In the genomic region with DNA sequence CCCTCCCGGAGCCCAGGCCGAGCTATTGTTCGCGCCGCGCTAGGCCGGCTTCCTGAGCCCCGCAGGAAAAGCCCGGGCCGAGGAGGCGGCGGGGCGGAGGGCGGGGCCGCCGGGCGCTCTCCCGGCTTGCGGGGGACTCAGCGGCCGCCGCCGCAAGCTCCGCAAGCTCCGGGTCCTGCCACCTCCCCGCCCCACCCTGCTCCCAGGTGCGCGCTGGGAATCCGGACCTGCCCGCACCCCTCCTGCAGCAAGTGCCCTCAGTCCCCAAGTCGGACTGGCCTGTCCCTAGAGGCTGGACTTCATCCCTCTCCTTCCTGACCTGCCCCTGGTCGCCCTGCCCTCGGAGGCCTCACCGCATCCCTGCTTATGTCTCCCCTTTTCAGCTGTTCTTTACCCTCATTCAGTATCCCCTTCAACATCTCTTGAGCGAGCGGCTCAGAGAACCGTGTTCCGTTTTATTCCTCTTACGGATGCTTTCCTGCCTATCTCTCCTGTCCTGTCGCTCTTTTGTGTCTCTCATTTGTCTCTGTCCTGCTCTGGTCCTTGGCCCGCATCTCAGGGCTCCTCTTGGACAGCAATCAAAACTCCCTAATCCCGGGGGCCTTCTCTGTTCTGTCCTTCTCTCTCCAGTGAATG, we compare ENCODE assay signal across 8 mouse cellular contexts. TPM values are rescaled to one million over a fixed set of nuclear protein-coding genes. Genes with fewer than 3 reads are reported as not detected.
DNase-seq lines count a peak whose midpoint lies in the region; ATAC-seq and TF ChIP-seq lines count a peak whose summit lies in the region.

No protein-coding gene starts in this region.

- peaks cover 38% of the 10 kb centered on the region for H3K79me2 ChIP-seq in C2C12 (ENCODE audit: control insufficient read depth, insufficient read depth)

- H3K79me3 ChIP-seq in C2C12 (ENCODE audit: low read depth) = no peaks in the 10 kb centered on the region

- H3K9me3 ChIP-seq in kidney, embryonic 14.5 days (ENCODE audit: control insufficient read depth, low read length) = no peaks in the 10 kb centered on the region; the same call in 1 of the 2 replicates
- peaks cover 7% of the 10 kb centered on the region; the same call in 1 of the 2 replicates for H3K9me3 ChIP-seq in heart, embryonic 14.5 days (ENCODE audit: control insufficient read depth, low read length)
- H3K9me3 ChIP-seq in liver, embryonic 13.5 days (replicated peaks) = no peaks in the 10 kb centered on the region
- no peaks in the 10 kb centered on the region for H3K9me3 ChIP-seq in stomach, embryonic 15.5 days

- no peaks in the 10 kb centered on the region for H3K36me3 ChIP-seq in kidney, embryonic 14.5 days (ENCODE audit: control insufficient read depth, insufficient read depth, low read length)
- H3K36me3 ChIP-seq in C2C12 (ENCODE audit: control insufficient read depth, insufficient read depth) = no peaks in the 10 kb centered on the region
- no peaks in the 10 kb centered on the region for H3K36me3 ChIP-seq in heart, embryonic 14.5 days (ENCODE audit: control insufficient read depth, insufficient read depth, low read length)
- no peaks in the 10 kb centered on the region for H3K36me3 ChIP-seq in liver, embryonic 13.5 days
- no peaks in the 10 kb centered on the region for H3K36me3 ChIP-seq in stomach, embryonic 15.5 days

- H3K27me3 ChIP-seq in kidney, embryonic 14.5 days (ENCODE audit: control insufficient read depth, insufficient read depth, low read length) = no peaks in the 10 kb centered on the region
- H3K27me3 ChIP-seq in C2C12 (ENCODE audit: control insufficient read depth, insufficient read depth, insufficient read length) = no peaks in the 10 kb centered on the region
- no peaks in the 10 kb centered on the region; the same call in 1 of the 2 replicates for H3K27me3 ChIP-seq in cerebellum, adult 2 months (ENCODE audit: control insufficient read depth, insufficient read depth, low read length)
- H3K27me3 ChIP-seq in heart, embryonic 14.5 days (ENCODE audit: control insufficient read depth, insufficient read depth, low read length) = no peaks in the 10 kb centered on the region
- H3K27me3 ChIP-seq in liver, embryonic 13.5 days = peaks cover 73% of the 10 kb centered on the region
- no peaks in the 10 kb centered on the region for H3K27me3 ChIP-seq in stomach, embryonic 15.5 days (replicated peaks)

- peaks cover 11% of the 10 kb centered on the region for H3K4me1 ChIP-seq in kidney, embryonic 14.5 days (ENCODE audit: control insufficient read depth, insufficient read depth, low read length)
- no peaks in the 10 kb centered on the region for H3K4me1 ChIP-seq in cerebellum, adult 2 months (ENCODE audit: control insufficient read depth, insufficient read depth, low read length)
- peaks cover 4 to 12% of the 10 kb centered on the region in 2 experiments; a peak in 3 of 4 replicates for H3K4me1 ChIP-seq in heart, embryonic 14.5 days (ENCODE audit: control insufficient read depth in 2 of 2, insufficient read depth in 2 of 2, low read length in 2 of 2)
- peaks cover 5% of the 10 kb centered on the region; the same call in 1 of the 2 replicates for H3K4me1 ChIP-seq in liver, embryonic 13.5 days (replicated peaks)
- peaks cover 9% of the 10 kb centered on the region; the same call in 1 of the 2 replicates for H3K4me1 ChIP-seq in stomach, embryonic 15.5 days

- ATAC-seq in kidney, embryonic 14.5 days (ENCODE audit: low FRiP score, low TSS enrichment) = peak; percentile 73
- peak; percentile 79 for ATAC-seq in heart, embryonic 14.5 days (ENCODE audit: insufficient number of reproducible peaks, insufficient read depth, low FRiP score, low read depth)
- ATAC-seq in liver, embryonic 13.5 days (ENCODE audit: low read depth) = peak; percentile 57
- peak; percentile 57 for ATAC-seq in stomach, embryonic 15.5 days (ENCODE audit: insufficient read depth, low FRiP score, low read depth)

- no peak for TF ChIP-seq POLR2A in cerebellum, adult 2 months (IDR thresholded peaks at IDR 0.05; ENCODE audit: borderline replicate concordance, insufficient read depth, low read length)

- peak overlapping the region; percentile 78 for H3ac ChIP-seq in C2C12 (ENCODE audit: control insufficient read depth, insufficient read length, low read depth)

- H3K4me3 ChIP-seq in kidney, embryonic 14.5 days (ENCODE audit: low read length) = peak overlapping the region; percentile 85
- H3K4me3 ChIP-seq in C2C12 (ENCODE audit: insufficient read depth, poor library complexity, severe bottlenecking) = peak overlapping the region; percentile 65
- H3K4me3 ChIP-seq in cerebellum, adult 2 months (replicated peaks; ENCODE audit: insufficient read depth, low read depth, low read length) = peak overlapping the region; percentile 59
- peak overlapping the region; percentile 82 to 86 for H3K4me3 ChIP-seq in heart, embryonic 14.5 days (ENCODE audit: control insufficient read depth in 1 of 2, insufficient read depth in 1 of 2, low read depth in 1 of 2, low read length in 2 of 2)
- H3K4me3 ChIP-seq in liver, embryonic 13.5 days (replicated peaks) = peak overlapping the region; percentile 59
- peak overlapping the region; percentile 80 for H3K4me3 ChIP-seq in stomach, embryonic 15.5 days (replicated peaks)

- no peak for TF ChIP-seq CTCF in C2C12 (IDR thresholded peaks at IDR 0.05; ENCODE audit: control insufficient read depth, insufficient read depth, insufficient read length)
- TF ChIP-seq CTCF in cerebellum, adult 2 months (IDR thresholded peaks at IDR 0.05; ENCODE audit: borderline replicate concordance, insufficient read depth, low read depth, low read length) = no peak

- WGBS in kidney, embryonic 14.5 days = 1% methylated on average over 38 of the region's 42 CpGs
- WGBS in cerebellum, adult 2 months = under 1% methylated on average over 36 of the region's 42 CpGs
- 1% methylated on average over 36 of the region's 42 CpGs for WGBS in heart, embryonic 14.5 days
- WGBS in liver, embryonic 13.5 days (ENCODE audit: insufficient replicate concordance) = under 1% methylated on average over 42 of the region's 42 CpGs
- under 1% methylated on average over 21 of the region's 42 CpGs for WGBS in stomach, embryonic 15.5 days

- no peak for DNase-seq in kidney, postnatal 36 days
- DNase-seq in cerebellum, adult 2 months = peak in 1 of 2 experiments; percentile 39
- DNase-seq in liver, embryonic 13.5 days = no peak
- no peak for DNase-seq in spleen, postnatal 36 days (ENCODE audit: low spot score in 2 of 2)

- H3K4me2 ChIP-seq in kidney, embryonic 14.5 days (replicated peaks; ENCODE audit: low read depth, low read length) = peak overlapping the region; percentile 93
- H3K4me2 ChIP-seq in heart, embryonic 14.5 days (ENCODE audit: low read length) = peak overlapping the region; percentile 95
- peak overlapping the region; percentile 74 for H3K4me2 ChIP-seq in liver, embryonic 13.5 days
- H3K4me2 ChIP-seq in stomach, embryonic 15.5 days = peak overlapping the region; percentile 83

- peak overlapping the region; percentile 94 for H3K9ac ChIP-seq in kidney, embryonic 14.5 days (ENCODE audit: low read depth, low read length)
- H3K9ac ChIP-seq in heart, embryonic 14.5 days (ENCODE audit: low read length) = peak overlapping the region; percentile 90
- peak overlapping the region; percentile 53; the same call in 1 of the 2 replicates for H3K9ac ChIP-seq in liver, embryonic 13.5 days
- H3K9ac ChIP-seq in stomach, embryonic 15.5 days = peak overlapping the region; percentile 84

- peak overlapping the region; percentile 21 for H3K27ac ChIP-seq in kidney, embryonic 14.5 days (ENCODE audit: low read depth, low read length)
- no peak overlapping the region for H3K27ac ChIP-seq in cerebellum, adult 2 months (ENCODE audit: insufficient read depth, low read length)
- peak overlapping the region; percentile 74 to 84 for H3K27ac ChIP-seq in heart, embryonic 14.5 days (replicated peaks in 1 of 2; ENCODE audit: control insufficient read depth in 1 of 2, insufficient read depth in 1 of 2, low read depth in 2 of 2, low read length in 2 of 2)
- H3K27ac ChIP-seq in liver, embryonic 13.5 days = no peak overlapping the region
- peak overlapping the region; percentile 89 for H3K27ac ChIP-seq in stomach, embryonic 15.5 days

TF ChIP-seq in C2C12, 6 proteins besides CTCF, POLR2A, EP300 and RAD21:
- TF ChIP-seq CEBPB (IDR thresholded peaks at IDR 0.05; ENCODE audit: low read depth) (no peak), USF1 (IDR thresholded peaks at IDR 0.05; ENCODE audit: low read depth) (no peak), MYOD1 (IDR thresholded peaks at IDR 0.05; ENCODE audit: control insufficient read depth, insufficient read length, low read depth) (no peak), MYOG (IDR thresholded peaks at IDR 0.05; ENCODE audit: control insufficient read depth, extremely low read depth, insufficient read length) (no peak), MAX (IDR thresholded peaks at IDR 0.05) (no peak), FOSL1 (IDR thresholded peaks at IDR 0.05; ENCODE audit: insufficient read depth, low read length, poor library complexity, severe bottlenecking) (no peak)

RNA-seq across cellular contexts. Expression of a gene that starts 0.6 kb away (rescaled TPM):
- 13.2 and 16.0 TPM in 2 replicates for polyA plus RNA-seq in kidney, embryonic 14.5 days (2014; fragmentation: Nextera tagmentation; extraction: Ambion mirVana)
- 8.6 TPM for polyA plus RNA-seq in C2C12 (2012; fragmentation: generic; extraction: Trizol)
- polyA plus RNA-seq in cerebellum, adult 2 months (2012; rRNA removed) = 17.9 and 19.7 TPM in 2 replicates
- polyA plus RNA-seq in heart, embryonic 14.5 days (2014; fragmentation: Nextera tagmentation; extraction: Ambion mirVana) = 33.0 and 33.4 TPM in 2 replicates
- polyA plus RNA-seq in liver, embryonic 13.5 days (2015; fragmentation: Nextera tagmentation; extraction: Ambion mirVana) = 12.7 and 15.0 TPM in 2 replicates
- 19.3 and 20.7 TPM in 2 replicates for polyA plus RNA-seq in stomach, embryonic 15.5 days (2015; fragmentation: Nextera tagmentation; extraction: Ambion mirVana)

Comparison
In these comparisons a context has a peak if more than half of its experiments do, and no peak if none do; other contexts are left out.
1. H3K27ac ChIP-seq: peak in kidney, embryonic 14.5 days (single experiment), heart, embryonic 14.5 days (2 of 2) and stomach, embryonic 15.5 days (single experiment); none in cerebellum, adult 2 months (single experiment) and liver, embryonic 13.5 days (single experiment).
2. Peak in every context shown above with its lines, with median percentiles within 50 percentile points of each other: ATAC-seq, H3K4me2 ChIP-seq, H3K4me3 ChIP-seq and H3K9ac ChIP-seq.